Mouse (Mus musculus): Measurements from ENCODE around the gene Pepd.

The Pepd gene

GRCm38 (mm10) chr7:34911919-34912897, at the start of gene Pepd:
TSS of gene Pepd (plus strand) at chr7:34912379.
- H3K9me3 ChIP-seq (ENCODE audit: low read length): 0 out of 2 replicates have a peak, but pooled peaks cover 2% of the 10 kb centered on the region
- peaks cover 37% of the 10 kb centered on the region for H3K27me3 ChIP-seq (ENCODE audit: insufficient read depth, low read length)
- TF ChIP-seq CTCF (conservative IDR thresholded peaks at IDR 0.05; ENCODE audit: low read length) (no peak), NANOG (IDR thresholded peaks at IDR 0.05; ENCODE audit: borderline replicate concordance, low read length) (no peak), POU5F1 (IDR thresholded peaks at IDR 0.05; ENCODE audit: borderline replicate concordance, low read length) (no peak)
- H3K4me1 ChIP-seq (replicated peaks; ENCODE audit: low read depth, low read length): peaks cover 45% of the 10 kb centered on the region
- peak within 1 kb of the TSS; percentile 98 for H3K4me3 ChIP-seq (replicated peaks; ENCODE audit: low read length)
- peaks cover 19% of the 10 kb centered on the region for H3K36me3 ChIP-seq (ENCODE audit: insufficient read depth, low read length)

GRCm38 (mm10) chr7:34867289-34867688, 44.9 kb upstream of the Pepd start:
- no peak overlapping the region for H3K4me3 ChIP-seq (replicated peaks; ENCODE audit: low read length)
- TF ChIP-seq POU5F1 (IDR thresholded peaks at IDR 0.05; ENCODE audit: borderline replicate concordance, low read length) (no peak), CTCF (conservative IDR thresholded peaks at IDR 0.05; ENCODE audit: low read length) (no peak), NANOG (IDR thresholded peaks at IDR 0.05; ENCODE audit: borderline replicate concordance, low read length) (no peak)
- H3K4me1 ChIP-seq (replicated peaks; ENCODE audit: low read depth, low read length): peaks cover 5% of the 10 kb centered on the region; the same call in 1 of the 2 replicates
- H3K9me3 ChIP-seq (ENCODE audit: low read length): no peaks in the 10 kb centered on the region; the same call in 1 of the 2 replicates
- peaks cover 26% of the 10 kb centered on the region for H3K27me3 ChIP-seq (ENCODE audit: insufficient read depth, low read length)
- H3K36me3 ChIP-seq (ENCODE audit: insufficient read depth, low read length): no peaks in the 10 kb centered on the region

- TF ChIP-seq POU5F1 (IDR thresholded peaks at IDR 0.05; ENCODE audit: borderline replicate concordance, low read length): no peak
- TF ChIP-seq NANOG (IDR thresholded peaks at IDR 0.05; ENCODE audit: borderline replicate concordance, low read length): no peak
- TF ChIP-seq CTCF (conservative IDR thresholded peaks at IDR 0.05; ENCODE audit: low read length): no peak
- H3K4me3 ChIP-seq (replicated peaks; ENCODE audit: low read length): 0 out of 2 replicates have a peak overlapping the region, but pooled peaks have one; percentile 39
- no peaks in the 10 kb centered on the region; the same call in 1 of the 2 replicates for H3K9me3 ChIP-seq (ENCODE audit: low read length)
- H3K4me1 ChIP-seq (replicated peaks; ENCODE audit: low read depth, low read length): peaks cover 11% of the 10 kb centered on the region
- H3K36me3 ChIP-seq (ENCODE audit: insufficient read depth, low read length): no peaks in the 10 kb centered on the region
- peaks cover 26% of the 10 kb centered on the region for H3K27me3 ChIP-seq (ENCODE audit: insufficient read depth, low read length)
Measured at GRCm38 (mm10) chr7:34869693-34870092, 42.5 kb upstream of the Pepd start.

GRCm38 (mm10) chr7:34876787-34877186, 35.4 kb upstream of the Pepd start:
- Histone ChIP-seq H3K4me3 (replicated peaks; ENCODE audit: low read length) (no peak overlapping the region), H3K4me1 (replicated peaks; ENCODE audit: low read depth, low read length) (peaks cover 43% of the 10 kb centered on the region), H3K9me3 (ENCODE audit: low read length) (no peaks in the 10 kb centered on the region), H3K36me3 (ENCODE audit: insufficient read depth, low read length) (no peaks in the 10 kb centered on the region), H3K27me3 (ENCODE audit: insufficient read depth, low read length) (no peaks in the 10 kb centered on the region; the same call in 1 of the 2 replicates)
- TF ChIP-seq POU5F1 (IDR thresholded peaks at IDR 0.05; ENCODE audit: borderline replicate concordance, low read length): no peak
- no peak for TF ChIP-seq NANOG (IDR thresholded peaks at IDR 0.05; ENCODE audit: borderline replicate concordance, low read length)
- peak; percentile 23 for TF ChIP-seq CTCF (conservative IDR thresholded peaks at IDR 0.05; ENCODE audit: low read length)

GRCm38 (mm10) chr7:34877820-34878219, 34.4 kb upstream of the Pepd start:
- no peak for TF ChIP-seq CTCF (conservative IDR thresholded peaks at IDR 0.05; ENCODE audit: low read length)
- no peak for TF ChIP-seq NANOG (IDR thresholded peaks at IDR 0.05; ENCODE audit: borderline replicate concordance, low read length)
- TF ChIP-seq POU5F1 (IDR thresholded peaks at IDR 0.05; ENCODE audit: borderline replicate concordance, low read length): no peak
- Histone ChIP-seq H3K4me3 (replicated peaks; ENCODE audit: low read length) (peak overlapping the region; percentile 37; the same call in 1 of the 2 replicates), H3K4me1 (replicated peaks; ENCODE audit: low read depth, low read length) (peaks cover 43% of the 10 kb centered on the region), H3K27me3 (ENCODE audit: insufficient read depth, low read length) (no peaks in the 10 kb centered on the region; the same call in 1 of the 2 replicates), H3K36me3 (ENCODE audit: insufficient read depth, low read length) (no peaks in the 10 kb centered on the region), H3K9me3 (ENCODE audit: low read length) (no peaks in the 10 kb centered on the region)

- 0 out of 2 replicates have a peak, but pooled peaks cover 3% of the 10 kb centered on the region for H3K9me3 ChIP-seq (ENCODE audit: low read length)
- H3K36me3 ChIP-seq (ENCODE audit: insufficient read depth, low read length): no peaks in the 10 kb centered on the region
- 0 out of 2 replicates have a peak overlapping the region, but pooled peaks have one; percentile 10 for H3K4me3 ChIP-seq (replicated peaks; ENCODE audit: low read length)
- no peak for TF ChIP-seq POU5F1 (IDR thresholded peaks at IDR 0.05; ENCODE audit: borderline replicate concordance, low read length)
- no peak for TF ChIP-seq NANOG (IDR thresholded peaks at IDR 0.05; ENCODE audit: borderline replicate concordance, low read length)
- no peak for TF ChIP-seq CTCF (conservative IDR thresholded peaks at IDR 0.05; ENCODE audit: low read length)
- peaks cover 57% of the 10 kb centered on the region for H3K4me1 ChIP-seq (replicated peaks; ENCODE audit: low read depth, low read length)
- H3K27me3 ChIP-seq (ENCODE audit: insufficient read depth, low read length): no peaks in the 10 kb centered on the region
Measured at GRCm38 (mm10) chr7:34888441-34888840, 23.7 kb upstream of the Pepd start.

- Histone ChIP-seq H3K36me3 (ENCODE audit: insufficient read depth, low read length) (no peaks in the 10 kb centered on the region), H3K27me3 (ENCODE audit: insufficient read depth, low read length) (no peaks in the 10 kb centered on the region)
- TF ChIP-seq NANOG (IDR thresholded peaks at IDR 0.05; ENCODE audit: borderline replicate concordance, low read length) (no peak), POU5F1 (IDR thresholded peaks at IDR 0.05; ENCODE audit: borderline replicate concordance, low read length) (no peak), CTCF (conservative IDR thresholded peaks at IDR 0.05; ENCODE audit: low read length) (no peak)
Measured at GRCm38 (mm10) chr7:34888891-34889290, 23.3 kb upstream of the Pepd start.

GRCm38 (mm10) chr7:34892845-34893244, 19.3 kb upstream of the Pepd start:
- H3K9me3 ChIP-seq (ENCODE audit: low read length): 0 out of 2 replicates have a peak, but pooled peaks cover 3% of the 10 kb centered on the region
- TF ChIP-seq CTCF (conservative IDR thresholded peaks at IDR 0.05; ENCODE audit: low read length): peak; percentile 72
- TF ChIP-seq NANOG (IDR thresholded peaks at IDR 0.05; ENCODE audit: borderline replicate concordance, low read length): no peak
- TF ChIP-seq POU5F1 (IDR thresholded peaks at IDR 0.05; ENCODE audit: borderline replicate concordance, low read length): no peak
- no peaks in the 10 kb centered on the region for H3K36me3 ChIP-seq (ENCODE audit: insufficient read depth, low read length)
- H3K4me1 ChIP-seq (replicated peaks; ENCODE audit: low read depth, low read length): peaks cover 86% of the 10 kb centered on the region
- H3K4me3 ChIP-seq (replicated peaks; ENCODE audit: low read length): no peak overlapping the region
- no peaks in the 10 kb centered on the region for H3K27me3 ChIP-seq (ENCODE audit: insufficient read depth, low read length)

More at GRCm38 (mm10) chr7:34888891-34889290, 23.3 kb upstream of the Pepd start:
- Histone ChIP-seq H3K4me1 (replicated peaks; ENCODE audit: low read depth, low read length) (peaks cover 61% of the 10 kb centered on the region), H3K4me3 (replicated peaks; ENCODE audit: low read length) (0 out of 2 replicates have a peak overlapping the region, but pooled peaks have one; percentile 10), H3K9me3 (ENCODE audit: low read length) (0 out of 2 replicates have a peak, but pooled peaks cover 3% of the 10 kb centered on the region)
